Mouse (Mus musculus): ENCODE data around the gene Prss35. TPM values are rescaled to one million over a fixed set of nuclear protein-coding genes. Genes with fewer than 3 reads are reported as not detected.

The Prss35 gene
- polyA plus RNA-seq (2014; fragmentation: Nextera tagmentation; extraction: Ambion mirVana), result 24.5 and 35.7 TPM in 2 replicates

GRCm38 (mm10) chr9:86742959-86743911 lies at the start of gene Prss35:
Prss35 (plus strand) TSS chr9:86743649.
- Histone ChIP-seq H3K9me3 (ENCODE audit: control insufficient read depth, low read length) (no peaks in the 10 kb centered on the region), H3K36me3 (ENCODE audit: control insufficient read depth, insufficient read depth, low read length) (no peaks in the 10 kb centered on the region), H3K4me1 (ENCODE audit: control insufficient read depth in 2 of 2, insufficient read depth in 2 of 2, low read length in 2 of 2) (peaks cover 11 to 20% of the 10 kb centered on the region in 2 experiments), H3K27me3 (ENCODE audit: control insufficient read depth, insufficient read depth, low read length) (no peaks in the 10 kb centered on the region), H3K4me2 (ENCODE audit: low read length) (peak within 1 kb of the TSS; percentile 70), H3K4me3 (ENCODE audit: control insufficient read depth in 1 of 2, insufficient read depth in 1 of 2, low read depth in 1 of 2, low read length in 2 of 2) (peak within 1 kb of the TSS; percentile 38 to 47), H3K9ac (ENCODE audit: low read length) (peak within 1 kb of the TSS; percentile 67), H3K27ac (replicated peaks in 1 of 2; ENCODE audit: control insufficient read depth in 1 of 2, insufficient read depth in 1 of 2, low read depth in 2 of 2, low read length in 2 of 2) (no peak within 1 kb of the TSS; a peak in 1 of 4 replicates)
- 7% methylated on average over 19 of the region's 19 CpGs for WGBS
- ATAC-seq (ENCODE audit: insufficient number of reproducible peaks, insufficient read depth, low FRiP score, low read depth), result peak; percentile 65

DNA sequence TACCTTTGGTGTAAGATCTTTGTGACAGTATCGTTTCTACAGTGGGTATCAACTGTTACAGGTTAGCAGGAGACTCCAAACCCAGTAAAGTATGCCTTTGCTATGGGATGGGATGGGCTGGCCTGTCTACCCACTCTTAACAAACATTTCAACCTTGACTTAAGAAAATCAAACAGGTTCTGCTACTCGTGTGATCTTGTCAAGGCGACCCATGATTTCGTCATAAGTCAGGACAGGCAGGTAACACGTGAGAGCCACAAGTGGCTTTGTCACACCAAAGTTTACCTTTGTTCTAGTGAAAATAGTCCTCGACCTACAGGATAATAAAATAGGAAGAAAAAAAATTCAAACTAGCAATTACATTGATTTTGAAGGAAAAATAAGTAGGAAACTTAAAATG lies 49.5 kb upstream of the Prss35 start:
- no peaks in the 10 kb centered on the region for H3K27me3 ChIP-seq (ENCODE audit: control insufficient read depth, insufficient read depth, low read length)
- no peak for ATAC-seq (ENCODE audit: insufficient number of reproducible peaks, insufficient read depth, low FRiP score, low read depth)
- no peak overlapping the region for H3K9ac ChIP-seq (ENCODE audit: low read length)
- H3K4me3 ChIP-seq (ENCODE audit: control insufficient read depth in 1 of 2, insufficient read depth in 1 of 2, low read depth in 1 of 2, low read length in 2 of 2), result no peak overlapping the region
- H3K27ac ChIP-seq (replicated peaks in 1 of 2; ENCODE audit: control insufficient read depth in 1 of 2, insufficient read depth in 1 of 2, low read depth in 2 of 2, low read length in 2 of 2), result no peak overlapping the region
- no peaks in the 10 kb centered on the region; a peak in 2 of 4 replicates for H3K4me1 ChIP-seq (ENCODE audit: control insufficient read depth in 2 of 2, insufficient read depth in 2 of 2, low read length in 2 of 2)
- no peaks in the 10 kb centered on the region for H3K9me3 ChIP-seq (ENCODE audit: control insufficient read depth, low read length)
- no peak overlapping the region for H3K4me2 ChIP-seq (ENCODE audit: low read length)
- whole genome bisulfite sequencing, result 90% methylated on average over 6 of the region's 6 CpGs
- no peaks in the 10 kb centered on the region for H3K36me3 ChIP-seq (ENCODE audit: control insufficient read depth, insufficient read depth, low read length)

DNA sequence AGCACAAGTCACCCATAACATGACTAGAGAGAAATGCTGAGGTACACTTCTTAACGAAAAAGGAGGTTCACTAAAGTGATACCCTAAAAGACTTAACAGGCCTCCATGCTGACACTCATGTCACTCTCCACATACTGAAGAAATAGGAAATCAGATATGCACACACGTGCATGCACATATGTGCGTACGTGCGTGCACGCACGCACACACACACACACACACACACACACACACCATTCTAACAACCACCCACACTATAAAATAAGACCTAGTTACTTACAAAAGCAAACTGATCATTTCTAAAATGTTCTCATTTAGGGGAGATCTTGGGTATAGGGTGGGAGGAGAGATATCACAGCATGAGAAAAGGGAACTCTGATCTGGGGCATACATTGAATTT lies 48.8 kb upstream of the Prss35 start:
- H3K9me3 ChIP-seq (ENCODE audit: control insufficient read depth, low read length), result no peaks in the 10 kb centered on the region

DNA sequence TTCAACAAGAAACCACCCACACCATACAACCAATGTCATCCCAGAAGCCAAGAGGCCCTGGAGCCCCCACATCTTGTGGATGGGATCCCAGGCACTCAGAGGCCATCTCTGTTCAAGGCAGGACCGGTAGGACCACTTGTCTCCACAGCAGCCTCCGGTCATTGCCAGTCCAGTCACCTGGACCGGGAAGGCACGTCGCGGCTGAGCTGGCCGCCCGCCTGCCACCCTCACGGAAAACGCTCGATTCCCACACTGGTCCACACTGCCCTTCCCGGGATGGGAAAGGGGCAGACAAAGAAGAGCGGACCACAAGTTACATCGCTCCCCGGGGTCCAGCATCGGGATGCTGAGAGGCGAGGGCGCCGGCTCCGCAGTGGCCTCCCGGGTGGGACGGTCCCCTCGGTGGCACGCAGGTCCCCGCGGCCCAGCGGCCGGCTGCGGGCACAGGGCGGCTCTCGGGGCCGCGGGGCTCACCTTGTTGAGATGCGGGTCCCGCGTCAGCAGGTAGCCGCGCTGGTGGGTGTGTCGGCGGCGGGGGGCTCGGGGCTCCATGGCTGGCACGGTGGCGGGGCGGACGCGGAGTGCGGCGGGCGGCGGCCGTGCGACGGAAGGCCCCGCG lies 48.1 kb upstream of the Prss35 start:
- peak; percentile 56; the same call in 1 of the 2 replicates for ATAC-seq (ENCODE audit: insufficient number of reproducible peaks, insufficient read depth, low FRiP score, low read depth)
- Histone ChIP-seq H3K9ac (ENCODE audit: low read length) (peak overlapping the region; percentile 84), H3K4me2 (ENCODE audit: low read length) (peak overlapping the region; percentile 72), H3K4me3 (ENCODE audit: control insufficient read depth in 1 of 2, insufficient read depth in 1 of 2, low read depth in 1 of 2, low read length in 2 of 2) (peak overlapping the region; percentile 77 to 90), H3K4me1 (ENCODE audit: control insufficient read depth in 2 of 2, insufficient read depth in 2 of 2, low read length in 2 of 2) (peaks cover 2 to 7% of the 10 kb centered on the region in 2 experiments; a peak in 3 of 4 replicates), H3K36me3 (ENCODE audit: control insufficient read depth, insufficient read depth, low read length) (no peaks in the 10 kb centered on the region), H3K27ac (replicated peaks in 1 of 2; ENCODE audit: control insufficient read depth in 1 of 2, insufficient read depth in 1 of 2, low read depth in 2 of 2, low read length in 2 of 2) (peak overlapping the region; percentile 42 to 63), H3K27me3 (ENCODE audit: control insufficient read depth, insufficient read depth, low read length) (no peaks in the 10 kb centered on the region), H3K9me3 (ENCODE audit: control insufficient read depth, low read length) (no peaks in the 10 kb centered on the region)
- under 1% methylated on average over 56 of the region's 56 CpGs for WGBS

More for the DNA sequence above, 48.8 kb upstream of the Prss35 start:
- Histone ChIP-seq H3K4me2 (ENCODE audit: low read length) (peak overlapping the region; percentile 72), H3K27me3 (ENCODE audit: control insufficient read depth, insufficient read depth, low read length) (no peaks in the 10 kb centered on the region), H3K27ac (replicated peaks in 1 of 2; ENCODE audit: control insufficient read depth in 1 of 2, insufficient read depth in 1 of 2, low read depth in 2 of 2, low read length in 2 of 2) (no peak overlapping the region), H3K4me1 (ENCODE audit: control insufficient read depth in 2 of 2, insufficient read depth in 2 of 2, low read length in 2 of 2) (peaks cover under 1 to 3% of the 10 kb centered on the region in 2 experiments; a peak in 3 of 4 replicates), H3K36me3 (ENCODE audit: control insufficient read depth, insufficient read depth, low read length) (no peaks in the 10 kb centered on the region), H3K4me3 (ENCODE audit: control insufficient read depth in 1 of 2, insufficient read depth in 1 of 2, low read depth in 1 of 2, low read length in 2 of 2) (peak overlapping the region; percentile 15 to 77; a peak in 2 of 4 replicates), H3K9ac (ENCODE audit: low read length) (peak overlapping the region; percentile 84; the same call in 1 of the 2 replicates)
- ATAC-seq (ENCODE audit: insufficient number of reproducible peaks, insufficient read depth, low FRiP score, low read depth), result no peak
- 87% methylated on average over 7 of the region's 7 CpGs for WGBS

GRCm38 (mm10) chr9:86695818-86696261 lies 47.6 kb upstream of the Prss35 start, which contains the start of gene Me1:
Me1 (minus strand) TSS chr9:86695953.
- H3K4me1 ChIP-seq (ENCODE audit: control insufficient read depth in 2 of 2, insufficient read depth in 2 of 2, low read length in 2 of 2), result peaks cover 2 to 7% of the 10 kb centered on the region in 2 experiments; a peak in 3 of 4 replicates
- H3K4me3 ChIP-seq (ENCODE audit: control insufficient read depth in 1 of 2, insufficient read depth in 1 of 2, low read depth in 1 of 2, low read length in 2 of 2), result peak within 1 kb of the TSS; percentile 77 to 90
- peak within 1 kb of the TSS; percentile 84 for H3K9ac ChIP-seq (ENCODE audit: low read length)
- no peaks in the 10 kb centered on the region for H3K9me3 ChIP-seq (ENCODE audit: control insufficient read depth, low read length)
- no peaks in the 10 kb centered on the region for H3K27me3 ChIP-seq (ENCODE audit: control insufficient read depth, insufficient read depth, low read length)
- peak; percentile 85 for ATAC-seq (ENCODE audit: insufficient number of reproducible peaks, insufficient read depth, low FRiP score, low read depth)
- H3K27ac ChIP-seq (replicated peaks in 1 of 2; ENCODE audit: control insufficient read depth in 1 of 2, insufficient read depth in 1 of 2, low read depth in 2 of 2, low read length in 2 of 2), result peak within 1 kb of the TSS; percentile 42 to 63
- H3K4me2 ChIP-seq (ENCODE audit: low read length), result peak within 1 kb of the TSS; percentile 72
- no peaks in the 10 kb centered on the region for H3K36me3 ChIP-seq (ENCODE audit: control insufficient read depth, insufficient read depth, low read length)
- WGBS, result under 1% methylated on average over 41 of the region's 46 CpGs

DNA sequence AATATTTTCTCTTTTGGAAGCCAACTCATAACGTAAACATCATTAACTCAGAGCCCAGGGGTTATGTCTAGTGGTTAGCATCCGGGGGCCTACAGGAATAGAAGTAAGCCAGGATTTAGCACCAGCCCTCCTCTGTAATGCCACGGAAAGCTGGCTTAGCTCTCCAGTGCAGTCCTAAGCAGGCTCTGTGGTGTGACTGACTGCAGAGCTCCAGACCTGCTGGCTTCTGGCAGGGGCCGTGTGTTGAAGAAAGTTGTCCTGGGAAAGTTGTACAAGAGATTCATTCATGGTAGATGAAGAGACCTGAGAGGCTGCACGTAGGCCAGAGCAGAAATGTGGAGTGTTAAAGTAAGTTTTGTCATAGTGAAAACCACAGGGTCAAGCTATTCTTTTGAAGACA lies 42.2 kb upstream of the Prss35 start:
- no peak overlapping the region for H3K9ac ChIP-seq (ENCODE audit: low read length)
- no peak overlapping the region for H3K4me3 ChIP-seq (ENCODE audit: control insufficient read depth in 1 of 2, insufficient read depth in 1 of 2, low read depth in 1 of 2, low read length in 2 of 2)
- H3K27ac ChIP-seq (replicated peaks in 1 of 2; ENCODE audit: control insufficient read depth in 1 of 2, insufficient read depth in 1 of 2, low read depth in 2 of 2, low read length in 2 of 2), result peak overlapping the region; percentile 75 to 79
- WGBS, result 12% methylated on average over 5 of the region's 5 CpGs
- H3K27me3 ChIP-seq (ENCODE audit: control insufficient read depth, insufficient read depth, low read length), result no peaks in the 10 kb centered on the region
- H3K36me3 ChIP-seq (ENCODE audit: control insufficient read depth, insufficient read depth, low read length), result no peaks in the 10 kb centered on the region
- H3K4me1 ChIP-seq (ENCODE audit: control insufficient read depth in 2 of 2, insufficient read depth in 2 of 2, low read length in 2 of 2), result peaks cover 7 to 13% of the 10 kb centered on the region in 2 experiments
- 0 out of 2 replicates have a peak, but pooled peaks have one; percentile 64 for ATAC-seq (ENCODE audit: insufficient number of reproducible peaks, insufficient read depth, low FRiP score, low read depth)
- peaks cover 5% of the 10 kb centered on the region for H3K9me3 ChIP-seq (ENCODE audit: control insufficient read depth, low read length)
- no peak overlapping the region for H3K4me2 ChIP-seq (ENCODE audit: low read length)

- 6% methylated on average over 2 of the region's 2 CpGs for WGBS
- no peak overlapping the region for H3K9ac ChIP-seq (ENCODE audit: low read length)
- no peak overlapping the region for H3K4me3 ChIP-seq (ENCODE audit: control insufficient read depth in 1 of 2, insufficient read depth in 1 of 2, low read depth in 1 of 2, low read length in 2 of 2)
- H3K27me3 ChIP-seq (ENCODE audit: control insufficient read depth, insufficient read depth, low read length), result no peaks in the 10 kb centered on the region
- no peak for ATAC-seq (ENCODE audit: insufficient number of reproducible peaks, insufficient read depth, low FRiP score, low read depth)
- peak overlapping the region; percentile 6 to 75 for H3K27ac ChIP-seq (replicated peaks in 1 of 2; ENCODE audit: control insufficient read depth in 1 of 2, insufficient read depth in 1 of 2, low read depth in 2 of 2, low read length in 2 of 2)
- peaks cover 5% of the 10 kb centered on the region for H3K9me3 ChIP-seq (ENCODE audit: control insufficient read depth, low read length)
- H3K36me3 ChIP-seq (ENCODE audit: control insufficient read depth, insufficient read depth, low read length), result no peaks in the 10 kb centered on the region
- H3K4me1 ChIP-seq (ENCODE audit: control insufficient read depth in 2 of 2, insufficient read depth in 2 of 2, low read length in 2 of 2), result peaks cover 7 to 13% of the 10 kb centered on the region in 2 experiments
- H3K4me2 ChIP-seq (ENCODE audit: low read length), result no peak overlapping the region
Observed at GRCm38 (mm10) chr9:86701844-86702243, 41.6 kb upstream of the Prss35 start.

All from heart, embryonic 14.5 days (tissue).